Mouse (Mus musculus) neural tube, embryonic 11.5 days (tissue): ENCODE data around the gene Elp4. TPM values are rescaled to one million over a fixed set of nuclear protein-coding genes. Genes with fewer than 3 reads are reported as not detected.

Experiments used
- ATAC-seq: fragments of 200-750 bp; cut with Nextera tagmentation; 2 replicates; pipeline ENCODE4 v1.8.0; 2017; ENCODE audit warnings: moderate number of reproducible peaks, mild to moderate bottlenecking, moderate TSS enrichment, moderate library complexity; ENCODE audit not compliant: insufficient read depth, low FRiP score, low TSS enrichment
- DNase-seq: peaks from one replicate; pipeline ENCODE4 v3.0.0-alpha.2; 2015; ENCODE audit warnings: low spot score
- H3K27ac ChIP-seq: fragments of 300-500 bp; sonication (generic); 2 replicates; pipeline ENCODE4 v1.5.1; 2014; ENCODE audit warnings: low read depth, mild to moderate bottlenecking, low read length
- H3K27me3 ChIP-seq: fragments of 300-500 bp; sonication (generic); 2 replicates; pipeline ENCODE4 v1.6.1; 2014; ENCODE audit warnings: mild to moderate bottlenecking, low read length, mixed read lengths; ENCODE audit not compliant: control insufficient read depth, insufficient read depth
- H3K36me3 ChIP-seq: fragments of 300-500 bp; sonication (generic); 2 replicates; pipeline ENCODE4 v1.6.1; 2014; ENCODE audit warnings: mild to moderate bottlenecking, low read length, moderate library complexity, mixed read lengths; ENCODE audit not compliant: control insufficient read depth, insufficient read depth
- H3K4me1 ChIP-seq: fragments of 300-500 bp; sonication (generic); 2 replicates; pipeline ENCODE4 v1.6.1; 2014; ENCODE audit warnings: low read length, mixed read lengths; ENCODE audit not compliant: control insufficient read depth, insufficient read depth
- H3K4me2 ChIP-seq: fragments of 300-500 bp; sonication (generic); 2 replicates; pipeline ENCODE4 v1.6.1; 2014; ENCODE audit warnings: low read depth, mild to moderate bottlenecking, moderate library complexity
- H3K4me3 ChIP-seq: fragments of 300-500 bp; sonication (generic); 2 replicates; pipeline ENCODE4 v1.5.1; 2014; ENCODE audit warnings: low read depth, low read length
- H3K9ac ChIP-seq: fragments of 300-500 bp; sonication (generic); 2 replicates; pipeline ENCODE4 v1.6.1; 2014; ENCODE audit warnings: mild to moderate bottlenecking, low read length
- H3K9me3 ChIP-seq: fragments of 300-500 bp; sonication (generic); 2 replicates; pipeline ENCODE4 v1.6.1; 2016; ENCODE audit warnings: low read length; ENCODE audit not compliant: control insufficient read depth
- WGBS: fragments of 180-500 bp; shearing (Covaris S2); extraction: QIAGEN DNeasy Blood & Tissue Kit; methylation state at CpG from one replicate; pipeline ENCODE4 v1.1.7; 2014; 5-methylcytosine and 5-hydroxymethylcytosine counted together
- polyA plus RNA-seq: library from polyadenylated mRNA; unstranded; fragments of >200 nt; fragmentation: Nextera tagmentation; extraction: Ambion mirVana; gene quantifications from 2 replicates; pipeline ENCODE4 v1.2.1, GENCODE M21; 2014

Gene Elp4
- polyA plus RNA-seq, 1 experiment from 2014 or later: 53.2 TPM

- Histone ChIP-seq H3K27ac (no peak overlapping the region), H3K36me3 (no peaks in the 10 kb centered on the region), H3K9ac (no peak overlapping the region), H3K27me3 (peaks cover 30% of the 10 kb centered on the region), H3K4me1 (peaks cover 7% of the 10 kb centered on the region), H3K9me3 (no peaks in the 10 kb centered on the region), H3K4me3 (no peak overlapping the region), H3K4me2 (no peak overlapping the region)
- DNase-seq: no peak
- no peak for ATAC-seq
- WGBS: 87% methylated on average over 8 of the region's 8 CpGs
These were observed 247.9 kb downstream of the Elp4 start for GRCm38 (mm10) chr2:105656456-105656855.

Other genes with a start within 250 kb of the Elp4 start
- 28.2 and 30.7 TPM in 2 replicates for gene Pax6, start 235.7 kb downstream of the Elp4 start, polyA plus RNA-seq
- gene Immp1l, start 74 bp upstream of the Elp4 start, polyA plus RNA-seq: 120 TPM in 2 replicates
- 46.7 and 48.4 TPM in 2 replicates for gene Dnajc24, start 99.0 kb upstream of the Elp4 start, polyA plus RNA-seq